Mouse (Mus musculus): Measurements from ENCODE around the gene Tmem222.

GRCm38 (mm10) chr4:133217641-133218040 lies 60.0 kb downstream of the Tmem222 start:
- TF ChIP-seq POLR2A (IDR thresholded peaks at IDR 0.05; ENCODE audit: low read depth, low read length) = no peak
- TF ChIP-seq CTCF (IDR thresholded peaks at IDR 0.05; ENCODE audit: borderline replicate concordance, insufficient read depth, low read length) = peak; percentile 76; the same call in 1 of the 2 replicates
